Mouse (Mus musculus) CH12.LX (cell line): ENCODE measurements at regions not wholly inside any gene's neighbourhood (a gene's known extent, or its start where the extent isn't known, plus 50 kb on each side); places are given as distances from the start of the nearest gene placed in this dataset.

Experiments used
- DNase-seq: peaks from one replicate; pipeline ENCODE4 v3.0.0-alpha.2; 2013; ENCODE audit errors: extremely low read depth
- H3K27ac ChIP-seq: 2 replicates; pipeline ENCODE4 v1.5.1; 2012; ENCODE audit warnings: low read depth, mild to moderate bottlenecking, control low read depth, moderate library complexity; ENCODE audit not compliant: insufficient read depth
- H3K27me3 ChIP-seq: replicated peaks from 2 replicates; pipeline ENCODE3; 2012; ENCODE audit warnings: inconsistent platforms
- H3K36me3 ChIP-seq, 2 experiments: replicated peaks in 1 of 2; 2 replicates each; pipeline versions ENCODE3 to v1.6.1; 2012; ENCODE audit warnings: inconsistent platforms in 1 of 2, low read length in 1 of 2, mild to moderate bottlenecking in 1 of 2, mixed read lengths in 1 of 2, moderate library complexity in 1 of 2; ENCODE audit not compliant: control insufficient read depth in 1 of 2, insufficient read depth in 1 of 2
- H3K4me1 ChIP-seq, 2 experiments: 2 replicates each; pipeline ENCODE4 v1.6.1; 2012; ENCODE audit warnings: inconsistent platforms in 1 of 2, moderate library complexity in 1 of 2; ENCODE audit not compliant: insufficient read depth in 2 of 2, control insufficient read depth in 1 of 2
- H3K4me2 ChIP-seq: 2 replicates; pipeline ENCODE4 v1.6.1; 2012; ENCODE audit warnings: low read depth, mild to moderate bottlenecking, control low read depth; ENCODE audit not compliant: poor library complexity, insufficient read depth, severe bottlenecking
- H3K4me3 ChIP-seq, 3 experiments: fragments of 150-350 bp in 1 of 3; sonication (generic) in 1 of 3; replicated peaks in 1 of 3; 2 replicates each; pipeline versions ENCODE3 to v1.5.1; 2011 to 2012; ENCODE audit warnings: low read depth in 2 of 3, low read length in 2 of 3, mild to moderate bottlenecking in 2 of 3, moderate library complexity in 2 of 3, control low read depth in 1 of 3, improper control_type of control experiment in 1 of 3, inconsistent platforms in 1 of 3, mixed read lengths in 1 of 3; ENCODE audit not compliant: poor library complexity in 1 of 3
- H3K79me2 ChIP-seq: replicated peaks from 2 replicates; pipeline ENCODE4 v1.6.1; 2012; ENCODE audit warnings: mild to moderate bottlenecking, moderate library complexity; ENCODE audit not compliant: control insufficient read depth, poor library complexity, insufficient read depth, severe bottlenecking; ENCODE audit errors: extremely low read depth
- H3K9ac ChIP-seq: 2 replicates; pipeline ENCODE4 v1.6.1; 2012; ENCODE audit warnings: low read depth, mild to moderate bottlenecking, control low read depth, moderate library complexity; ENCODE audit not compliant: insufficient read depth
- H3K9me3 ChIP-seq: replicated peaks from 2 replicates; pipeline ENCODE3; 2012; ENCODE audit warnings: low read length, inconsistent platforms, mixed read lengths
- BHLHE40 ChIP-seq: IDR thresholded peaks from 2 replicates; pipeline ENCODE4 v1.6.1; 2011; ENCODE audit warnings: mild to moderate bottlenecking, low read depth, low read length, improper control_type of control experiment
- CHD2 ChIP-seq: IDR thresholded peaks from 2 replicates; pipeline ENCODE4 v1.6.1; 2011; ENCODE audit warnings: low read length, improper control_type of control experiment
- CTCF ChIP-seq, 2 experiments: IDR thresholded peaks in 1 of 2; conservative IDR thresholded peaks in 1 of 2; 2 replicates each; pipeline ENCODE4 v1.5.1; 2011 to 2012; ENCODE audit warnings: low read depth in 2 of 2, low read length in 2 of 2, improper control_type of control experiment in 1 of 2, inconsistent platforms in 1 of 2, mild to moderate bottlenecking in 1 of 2, moderate library complexity in 1 of 2
- ELF1 ChIP-seq: IDR thresholded peaks from 2 replicates; pipeline ENCODE4 v1.6.1; 2014; ENCODE audit warnings: low read depth, mild to moderate bottlenecking, inconsistent platforms, low read length, improper control_type of control experiment
- GABPA ChIP-seq: IDR thresholded peaks from 2 replicates; pipeline ENCODE4 v1.6.1; 2012; ENCODE audit warnings: low read depth, low read length, improper control_type of control experiment, inconsistent platforms; ENCODE audit not compliant: insufficient replicate concordance
- IRF4 ChIP-seq: IDR thresholded peaks from 2 replicates; pipeline ENCODE4 v1.6.1; 2014; ENCODE audit warnings: low read depth, mild to moderate bottlenecking, inconsistent platforms, low read length, improper control_type of control experiment
- JUN ChIP-seq: IDR thresholded peaks from 2 replicates; pipeline ENCODE4 v1.6.1; 2011; ENCODE audit warnings: low read depth, mild to moderate bottlenecking, low read length, improper control_type of control experiment, moderate library complexity; ENCODE audit not compliant: insufficient read depth
- JUND ChIP-seq: conservative IDR thresholded peaks from 2 replicates; pipeline ENCODE4 v1.6.1; 2011; ENCODE audit warnings: low read depth, low read length, improper control_type of control experiment
- MAFK ChIP-seq: IDR thresholded peaks from 2 replicates; pipeline ENCODE4 v1.6.1; 2011; ENCODE audit warnings: low read length, improper control_type of control experiment; ENCODE audit not compliant: insufficient replicate concordance
- MAX ChIP-seq: IDR thresholded peaks from 2 replicates; pipeline ENCODE4 v1.6.1; 2011; ENCODE audit warnings: low read length, improper control_type of control experiment
- MYC ChIP-seq: IDR thresholded peaks from 2 replicates; pipeline ENCODE4 v1.6.1; 2011; ENCODE audit warnings: low read depth, mild to moderate bottlenecking, improper control_type of control experiment, low read length
- POLR2AphosphoS2 ChIP-seq: IDR thresholded peaks from 2 replicates; pipeline ENCODE4 v1.6.1; 2011; ENCODE audit warnings: low read depth, low read length, improper control_type of control experiment
- RAD21 ChIP-seq: IDR thresholded peaks from 2 replicates; pipeline ENCODE4 v1.6.1; 2011; ENCODE audit warnings: low read depth, mild to moderate bottlenecking, low read length, improper control_type of control experiment, moderate library complexity
- RCOR1 ChIP-seq: conservative IDR thresholded peaks from 2 replicates; pipeline ENCODE4 v1.6.1; 2012; ENCODE audit warnings: low read depth, mild to moderate bottlenecking, inconsistent platforms, low read length, improper control_type of control experiment
- SIN3A ChIP-seq: IDR thresholded peaks from 2 replicates; pipeline ENCODE4 v1.6.1; 2012; ENCODE audit warnings: low read length, improper control_type of control experiment, inconsistent platforms
- TBP ChIP-seq: conservative IDR thresholded peaks from 2 replicates; pipeline ENCODE4 v1.6.1; 2011; ENCODE audit warnings: low read depth, low read length, improper control_type of control experiment
- TCF12 ChIP-seq: IDR thresholded peaks from 2 replicates; pipeline ENCODE4 v1.6.1; 2014; ENCODE audit warnings: low read depth, mild to moderate bottlenecking, inconsistent platforms, low read length, improper control_type of control experiment
- ZKSCAN1 ChIP-seq: IDR thresholded peaks from 2 replicates; pipeline ENCODE4 v1.6.1; 2012; ENCODE audit warnings: low read depth, inconsistent platforms, low read length, improper control_type of control experiment, borderline replicate concordance
- dilution Hi-C: fragments of 300-500 bp; cut with MboI; formaldehyde crosslinking; loops from 2 replicates; pipeline ENCODE4 v1.14.3; 2020; ENCODE audit warnings: low sequenced_read_pairs; ENCODE audit not compliant: extremely low pct_unique_long_range_greater_than_20kb, extremely low pct_ligation_motif_present
- in situ Hi-C: fragments of 300-500 bp; cut with MboI; formaldehyde crosslinking; loops from 3 replicates; pipeline ENCODE4 v1.14.3; 2019; ENCODE audit warnings: low sequenced_read_pairs, low pct_ligation_motif_present, low pct_unique_long_range_greater_than_20kb, mixed read lengths

- H3K9ac ChIP-seq = no peak overlapping the region
- H3K4me3 ChIP-seq = no peak overlapping the region
- no peak for TF ChIP-seq SIN3A
- TF ChIP-seq MYC = no peak
- TF ChIP-seq BHLHE40 = no peak
- TF ChIP-seq POLR2AphosphoS2 = no peak
- no peak for TF ChIP-seq ZKSCAN1
- TF ChIP-seq RAD21 = no peak
- TF ChIP-seq CTCF (conservative IDR thresholded peaks at IDR 0.05 in 1 of 2, IDR thresholded peaks at IDR 0.05 in 1 of 2; ENCODE audit: low read depth in 2 of 2, low read length in 2 of 2) = no peak
- no peak for TF ChIP-seq JUND
- TF ChIP-seq MAFK = no peak
- no peak for TF ChIP-seq RCOR1
- TF ChIP-seq CHD2 = no peak
- TF ChIP-seq JUN = no peak
- H3K4me2 ChIP-seq = no peak overlapping the region
- H3K4me1 ChIP-seq = no peaks in the 10 kb centered on the region
- dilution Hi-C loops (no loop called here), in situ Hi-C loops (no loop called here)
- H3K79me2 ChIP-seq = no peaks in the 10 kb centered on the region
- DNase-seq = no peak
- H3K27ac ChIP-seq = no peak overlapping the region
- H3K9me3 ChIP-seq = no peaks in the 10 kb centered on the region
- H3K27me3 ChIP-seq = no peaks in the 10 kb centered on the region
- no peaks in the 10 kb centered on the region for H3K36me3 ChIP-seq
These were observed 4763.4 kb downstream of the 9330182O14Rik start for GRCm38 (mm10) chr15:44897572-44897971.

GRCm38 (mm10) chr15:44907133-44907532 is 4773.0 kb downstream of the 9330182O14Rik start:
- Histone ChIP-seq H3K4me3 (no peak overlapping the region), H3K9me3 (no peaks in the 10 kb centered on the region), H3K36me3 (no peaks in the 10 kb centered on the region), H3K9ac (no peak overlapping the region), H3K79me2 (no peaks in the 10 kb centered on the region), H3K4me2 (no peak overlapping the region), H3K27ac (no peak overlapping the region), H3K27me3 (no peaks in the 10 kb centered on the region)
- in situ Hi-C loops = no loop called here
- no peak for DNase-seq
- TF ChIP-seq RAD21 (no peak), GABPA (no peak), TBP (no peak), ELF1 (no peak), TCF12 (no peak), SIN3A (no peak), MYC (no peak), BHLHE40 (no peak), MAX (no peak), IRF4 (no peak)
- TF ChIP-seq, all 38 proteins: peak for 0
- dilution Hi-C loops = no loop called here
- no peaks in the 10 kb centered on the region for H3K4me1 ChIP-seq
